Mouse (Mus musculus) erythroblast, embryonic 14.5 days (primary cell): ENCODE results near the gene Rnls.

Experiments used
- GATA1 ChIP-seq: IDR thresholded peaks from 2 replicates; pipeline ENCODE4 v1.6.1; 2012; ENCODE audit warnings: low read length, inconsistent platforms, mixed read lengths
- TAL1 ChIP-seq: IDR thresholded peaks from 3 replicates; pipeline ENCODE4 v1.6.1; 2012; ENCODE audit warnings: low read length, inconsistent platforms, mixed read lengths

GRCm38 (mm10) chr19:33391651-33392382, at the start of gene Rnls:
- no peak for TF ChIP-seq GATA1
- no peak for TF ChIP-seq TAL1
